Mouse (Mus musculus) midbrain, embryonic 16.5 days (tissue): ENCODE results near the gene Des. TPM values are rescaled to one million over a fixed set of nuclear protein-coding genes. Genes with fewer than 3 reads are reported as not detected.

Source experiments
- polyA plus RNA-seq: library from polyadenylated mRNA; unstranded; fragments of >200 nt; fragmentation: Nextera tagmentation; extraction: Ambion mirVana; gene quantifications from 2 replicates; pipeline ENCODE4 v1.2.1, GENCODE M21; 2015

Des gene
- polyA plus RNA-seq, 1 experiment from 2014 or later, result 1.2 TPM

Other genes with a start within 250 kb of the Des start
- 5.1 and 5.2 TPM in 2 replicates for gene Nhej1, start 235.1 kb upstream of the Des start, polyA plus RNA-seq
- not detected in 2 replicates for gene Slc23a3, start 226.4 kb upstream of the Des start, polyA plus RNA-seq
- gene Cnppd1, start 217.6 kb upstream of the Des start, polyA plus RNA-seq, result 52.5 and 54.0 TPM in 2 replicates
- 134 and 138 TPM in 2 replicates for gene Retreg2, start 217.6 kb upstream of the Des start, polyA plus RNA-seq
- 38.2 and 41.8 TPM in 2 replicates for gene Zfand2b, start 191.7 kb upstream of the Des start, polyA plus RNA-seq
- 57.1 and 57.7 TPM in 2 replicates for gene Abcb6, start 179.9 kb upstream of the Des start, polyA plus RNA-seq
- 27.2 and 29.5 TPM in 2 replicates for gene Ankzf1, start 168.2 kb upstream of the Des start, polyA plus RNA-seq
- 59.0 and 60.8 TPM in 2 replicates for gene Atg9a, start 168.1 kb upstream of the Des start, polyA plus RNA-seq
- gene Glb1l, start 149.5 kb upstream of the Des start, polyA plus RNA-seq, result 23.0 and 25.4 TPM in 2 replicates
- 147 and 154 TPM in 2 replicates for gene Stk16, start 149.5 kb upstream of the Des start, polyA plus RNA-seq
- gene Tuba4a, start 140.5 kb upstream of the Des start, polyA plus RNA-seq, result 11.2 and 22.2 TPM in 2 replicates
- gene A630095N17Rik, start 128.2 kb upstream of the Des start, polyA plus RNA-seq, result not detected in 2 replicates
- gene Dnajb2, start 123.9 kb upstream of the Des start, polyA plus RNA-seq, result 79.4 and 84.3 TPM in 2 replicates
- gene Ptprn, start 95.8 kb upstream of the Des start, polyA plus RNA-seq, result 26.3 and 33.4 TPM in 2 replicates
- gene Resp18, start 81.9 kb upstream of the Des start, polyA plus RNA-seq, result 209 and 241 TPM in 2 replicates
- gene Dnpep, start 42.3 kb upstream of the Des start, polyA plus RNA-seq, result 136 and 145 TPM in 2 replicates
- 17.7 and 20.8 TPM in 2 replicates for gene Speg, start 15.0 kb downstream of the Des start, polyA plus RNA-seq
- gene Gmppa, start 75.6 kb downstream of the Des start, polyA plus RNA-seq, result 79.7 and 81.3 TPM in 2 replicates
- 45.4 and 54.8 TPM in 2 replicates for gene Asic4, start 90.1 kb downstream of the Des start, polyA plus RNA-seq
- gene Chpf, start 119.0 kb downstream of the Des start, polyA plus RNA-seq, result 34.8 and 37.5 TPM in 2 replicates
- gene Tmem198, start 119.2 kb downstream of the Des start, polyA plus RNA-seq, result 52.0 and 56.7 TPM in 2 replicates
- gene Obsl1, start 146.1 kb downstream of the Des start, polyA plus RNA-seq, result 23.1 and 24.2 TPM in 2 replicates
- gene Inha, start 146.7 kb downstream of the Des start, polyA plus RNA-seq, result 19.7 and 21.2 TPM in 2 replicates
- gene Stk11ip, start 161.2 kb downstream of the Des start, polyA plus RNA-seq, result 23.2 and 25.9 TPM in 2 replicates
- gene Slc4a3, start 185.9 kb downstream of the Des start, polyA plus RNA-seq, result 78.6 and 83.0 TPM in 2 replicates